Mouse (Mus musculus): ENCODE data around the gene Hist1h3e. TPM values are rescaled to one million over a fixed set of nuclear protein-coding genes. Genes with fewer than 3 reads are reported as not detected.

Gene Hist1h3e
- polyA plus RNA-seq, 1 experiment from 2014 or later: 4.4 TPM

GRCm38 (mm10) chr13:23513517-23513916 lies 48.7 kb downstream of the Hist1h3e start:
- no peaks in the 10 kb centered on the region for H3K27me3 ChIP-seq
- no peaks in the 10 kb centered on the region for H3K36me3 ChIP-seq
- H3K4me1 ChIP-seq: 0 out of 2 replicates have a peak, but pooled peaks cover 5% of the 10 kb centered on the region
- no peak overlapping the region for H3K4me3 ChIP-seq (replicated peaks)
- H3K9me3 ChIP-seq (replicated peaks): no peaks in the 10 kb centered on the region
- ATAC-seq (ENCODE audit: insufficient number of reproducible peaks, low FRiP score, low TSS enrichment, low read depth): no peak
- 81% methylated on average over 1 of the region's 1 CpGs for whole genome bisulfite sequencing
- H3K9ac ChIP-seq: no peak overlapping the region
- H3K4me2 ChIP-seq (replicated peaks): no peak overlapping the region
- no peak overlapping the region for H3K27ac ChIP-seq (replicated peaks)

Small RNAs within 50 kb of the gene (microRNA-seq; reads per million reads assigned to microRNA genes)
- gene Gm44297 (ENCODE audit: borderline number of aligned reads): not detected
- not detected for gene Gm44359 (ENCODE audit: borderline number of aligned reads)
- not detected for gene Gm44394 (ENCODE audit: borderline number of aligned reads)
- gene n-TStga1 (ENCODE audit: borderline number of aligned reads): 2.8 reads per million, percentile 11 among the genes with 10 or more reads in this experiment

Other genes with a start within 250 kb of the Hist1h3e start
- gene Zfp322a, start 193.2 kb downstream of the Hist1h3e start, polyA plus RNA-seq (2015; fragmentation: Nextera tagmentation; extraction: Ambion mirVana): 38.5 and 43.1 TPM in 2 replicates
- gene Abt1, start 138.5 kb downstream of the Hist1h3e start, polyA plus RNA-seq (2015; fragmentation: Nextera tagmentation; extraction: Ambion mirVana): 12.2 and 12.7 TPM in 2 replicates
- gene Btn1a1, start 96.5 kb downstream of the Hist1h3e start, polyA plus RNA-seq (2015; fragmentation: Nextera tagmentation; extraction: Ambion mirVana): 0.04 TPM in 1 of 2 replicates, not detected in the other
- gene Btn2a2, start 73.5 kb downstream of the Hist1h3e start, polyA plus RNA-seq (2015; fragmentation: Nextera tagmentation; extraction: Ambion mirVana): 0.55 and 0.65 TPM in 2 replicates
- gene Hist1h4h, start 31.3 kb downstream of the Hist1h3e start, polyA plus RNA-seq (2015; fragmentation: Nextera tagmentation; extraction: Ambion mirVana): 6.1 and 7.1 TPM in 2 replicates
- gene Hist1h2af, start 28.5 kb downstream of the Hist1h3e start, polyA plus RNA-seq (2015; fragmentation: Nextera tagmentation; extraction: Ambion mirVana): 2.7 and 3.4 TPM in 2 replicates
- 3.2 and 5.3 TPM in 2 replicates for gene Hist1h3g, start 26.9 kb downstream of the Hist1h3e start, polyA plus RNA-seq (2015; fragmentation: Nextera tagmentation; extraction: Ambion mirVana)
- 1.0 and 1.1 TPM in 2 replicates for gene Hist1h2bh, start 19.0 kb downstream of the Hist1h3e start, polyA plus RNA-seq (2015; fragmentation: Nextera tagmentation; extraction: Ambion mirVana)
- 0.25 and 0.37 TPM in 2 replicates for gene Hist1h3f, start 18.3 kb downstream of the Hist1h3e start, polyA plus RNA-seq (2015; fragmentation: Nextera tagmentation; extraction: Ambion mirVana)
- 1.1 and 1.7 TPM in 2 replicates for gene Hist1h4f, start 10.7 kb downstream of the Hist1h3e start, polyA plus RNA-seq (2015; fragmentation: Nextera tagmentation; extraction: Ambion mirVana)
- gene Hist1h1d, start 9.1 kb downstream of the Hist1h3e start, polyA plus RNA-seq (2015; fragmentation: Nextera tagmentation; extraction: Ambion mirVana): 0.44 and 0.55 TPM in 2 replicates
- 53.3 and 77.8 TPM in 2 replicates for gene Hist1h2ae, start 8.9 kb upstream of the Hist1h3e start, polyA plus RNA-seq (2015; fragmentation: Nextera tagmentation; extraction: Ambion mirVana)
- 6.5 and 8.3 TPM in 2 replicates for gene Hist1h2bg, start 9.0 kb upstream of the Hist1h3e start, polyA plus RNA-seq (2015; fragmentation: Nextera tagmentation; extraction: Ambion mirVana)
- 2.8 and 3.7 TPM in 2 replicates for gene Hist1h2bf, start 11.8 kb upstream of the Hist1h3e start, polyA plus RNA-seq (2015; fragmentation: Nextera tagmentation; extraction: Ambion mirVana)
- gene Hist1h2ad, start 12.0 kb upstream of the Hist1h3e start, polyA plus RNA-seq (2015; fragmentation: Nextera tagmentation; extraction: Ambion mirVana): 1.8 and 3.9 TPM in 2 replicates
- gene Hist1h3d, start 13.4 kb upstream of the Hist1h3e start, polyA plus RNA-seq (2015; fragmentation: Nextera tagmentation; extraction: Ambion mirVana): 5.0 and 6.0 TPM in 2 replicates
- gene Hist1h4d, start 19.2 kb upstream of the Hist1h3e start, polyA plus RNA-seq (2015; fragmentation: Nextera tagmentation; extraction: Ambion mirVana): 86.2 and 107 TPM in 2 replicates
- 2.7 and 3.6 TPM in 2 replicates for gene Hist1h2be, start 58.8 kb upstream of the Hist1h3e start, polyA plus RNA-seq (2015; fragmentation: Nextera tagmentation; extraction: Ambion mirVana)
- 14.7 and 20.7 TPM in 2 replicates for gene Hist1h1e, start 60.2 kb upstream of the Hist1h3e start, polyA plus RNA-seq (2015; fragmentation: Nextera tagmentation; extraction: Ambion mirVana)
- gene Hist1h2ac, start 121.6 kb upstream of the Hist1h3e start, polyA plus RNA-seq (2015; fragmentation: Nextera tagmentation; extraction: Ambion mirVana): 1.1 and 1.3 TPM in 2 replicates
- 63.3 and 66.8 TPM in 2 replicates for gene Hist1h2bc, start 121.8 kb upstream of the Hist1h3e start, polyA plus RNA-seq (2015; fragmentation: Nextera tagmentation; extraction: Ambion mirVana)
- gene Hist1h1t, start 133.4 kb upstream of the Hist1h3e start, polyA plus RNA-seq (2015; fragmentation: Nextera tagmentation; extraction: Ambion mirVana): not detected in 2 replicates
- gene Hist1h4c, start 136.1 kb upstream of the Hist1h3e start, polyA plus RNA-seq (2015; fragmentation: Nextera tagmentation; extraction: Ambion mirVana): 4.2 and 5.3 TPM in 2 replicates
- 8.7 and 13.0 TPM in 2 replicates for gene Hfe, start 148.5 kb upstream of the Hist1h3e start, polyA plus RNA-seq (2015; fragmentation: Nextera tagmentation; extraction: Ambion mirVana)
- gene Hist1h1c, start 176.4 kb upstream of the Hist1h3e start, polyA plus RNA-seq (2015; fragmentation: Nextera tagmentation; extraction: Ambion mirVana): 36.4 TPM in 2 replicates
- 3.5 and 4.8 TPM in 2 replicates for gene Hist1h3c, start 183.2 kb upstream of the Hist1h3e start, polyA plus RNA-seq (2015; fragmentation: Nextera tagmentation; extraction: Ambion mirVana)
- 2.0 and 2.1 TPM in 2 replicates for gene Hist1h2bb, start 184.4 kb upstream of the Hist1h3e start, polyA plus RNA-seq (2015; fragmentation: Nextera tagmentation; extraction: Ambion mirVana)
- 23.1 and 38.3 TPM in 2 replicates for gene Hist1h2ab, start 188.8 kb upstream of the Hist1h3e start, polyA plus RNA-seq (2015; fragmentation: Nextera tagmentation; extraction: Ambion mirVana)
- gene Hist1h3b, start 189.9 kb upstream of the Hist1h3e start, polyA plus RNA-seq (2015; fragmentation: Nextera tagmentation; extraction: Ambion mirVana): 8.4 and 9.7 TPM in 2 replicates
- gene Hist1h4b, start 194.6 kb upstream of the Hist1h3e start, polyA plus RNA-seq (2015; fragmentation: Nextera tagmentation; extraction: Ambion mirVana): 2.6 and 3.0 TPM in 2 replicates
- 0.39 and 0.42 TPM in 2 replicates for gene Hist1h4a, start 198.9 kb upstream of the Hist1h3e start, polyA plus RNA-seq (2015; fragmentation: Nextera tagmentation; extraction: Ambion mirVana)
- 2.3 and 3.5 TPM in 2 replicates for gene Hist1h3a, start 200.0 kb upstream of the Hist1h3e start, polyA plus RNA-seq (2015; fragmentation: Nextera tagmentation; extraction: Ambion mirVana)
- 1.8 and 1.9 TPM in 2 replicates for gene Hist1h1a, start 201.3 kb upstream of the Hist1h3e start, polyA plus RNA-seq (2015; fragmentation: Nextera tagmentation; extraction: Ambion mirVana)
- gene Trim38, start 207.5 kb upstream of the Hist1h3e start, polyA plus RNA-seq (2015; fragmentation: Nextera tagmentation; extraction: Ambion mirVana): not detected in 2 replicates
- gene Slc17a2, start 244.6 kb upstream of the Hist1h3e start, polyA plus RNA-seq (2015; fragmentation: Nextera tagmentation; extraction: Ambion mirVana): not detected in 2 replicates